Mouse (Mus musculus) activated CD4-positive, CD25-positive, alpha-beta regulatory T cell, adult 4 months (primary cell): Measurements from ENCODE around the gene Ano6. TPM values are rescaled to one million over a fixed set of nuclear protein-coding genes. Genes with fewer than 3 reads are reported as not detected.
"Not testable (repeated sequence)": the region's sequence is repeated elsewhere in the genome, so short reads cannot be mapped to it uniquely, and the experiment has no call there.

Experiments used
- ATAC-seq: one replicate; pipeline ENCODE4 v1.8.0; 2017
- polyA plus RNA-seq, 2 experiments: library from polyadenylated mRNA; unstranded; fragments of 100-300 nt; shearing (Covaris generic); gene quantifications; one replicate each; pipeline ENCODE4 v1.2.1; 2017

The Ano6 gene
- polyA plus RNA-seq, 2 experiments from 2014 or later: 35.4 to 39.4 TPM

DNA sequence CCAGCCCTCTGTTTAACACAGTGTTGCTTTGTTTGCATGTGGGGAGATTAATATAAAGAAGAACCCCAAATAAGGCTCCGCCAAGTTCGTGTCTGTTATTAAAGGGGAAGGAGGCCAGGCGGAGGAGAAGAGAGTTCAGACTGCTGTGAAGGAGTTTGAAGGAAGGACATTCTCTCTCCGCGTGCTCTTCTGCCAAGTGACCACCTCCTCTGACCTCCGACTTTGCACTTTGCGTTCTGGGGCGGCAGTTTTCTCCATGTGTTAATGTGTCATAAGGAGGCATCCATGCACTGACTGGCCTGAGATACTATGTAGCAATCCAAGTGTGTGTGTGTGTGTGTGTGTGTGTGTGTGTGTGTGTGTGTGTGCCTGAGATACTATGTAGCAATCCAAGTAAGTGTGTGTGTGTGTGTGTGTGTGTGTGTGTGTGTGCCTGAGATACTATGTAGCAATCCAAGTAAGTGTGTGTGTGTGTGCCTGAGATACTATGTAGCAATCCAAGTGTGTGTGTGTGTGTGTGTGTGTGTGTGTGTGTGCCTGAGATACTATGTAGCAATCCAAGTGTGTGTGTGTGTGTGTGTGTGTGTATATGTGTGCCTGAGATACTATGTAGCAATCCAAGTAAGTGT is 37.5 kb downstream of the Ano6 start:
- not testable (repeated sequence) for ATAC-seq

DNA sequence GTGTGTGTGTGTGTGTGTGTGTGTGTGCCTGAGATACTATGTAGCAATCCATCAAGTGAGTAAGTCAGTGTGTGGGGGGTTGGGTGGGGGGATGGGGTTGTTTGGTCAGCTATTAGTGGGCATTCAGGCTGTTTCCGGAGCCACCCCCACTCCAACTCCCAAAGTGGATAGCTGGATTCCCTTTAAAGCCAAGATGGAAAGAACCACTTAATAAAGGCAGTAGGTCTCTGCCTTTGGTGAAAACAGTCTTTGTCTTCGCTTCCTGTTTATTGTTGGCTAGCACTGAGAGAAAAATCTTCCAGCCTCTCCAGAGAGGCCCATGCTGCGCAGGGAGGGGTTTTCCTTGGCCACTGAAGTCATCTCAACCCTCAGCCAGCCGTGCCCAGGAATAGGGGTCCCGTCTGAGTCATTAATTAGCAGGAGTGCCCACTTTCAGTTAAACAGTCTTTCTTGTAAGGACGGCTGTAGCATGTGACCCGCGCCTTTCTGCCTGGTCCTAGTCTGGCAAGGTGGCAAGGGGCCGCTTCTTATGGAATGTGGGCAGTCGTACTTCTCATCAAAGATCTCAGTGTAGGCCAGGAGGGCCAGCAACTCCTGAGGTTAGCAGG is 38.1 kb downstream of the Ano6 start:
- no peak for ATAC-seq

DNA sequence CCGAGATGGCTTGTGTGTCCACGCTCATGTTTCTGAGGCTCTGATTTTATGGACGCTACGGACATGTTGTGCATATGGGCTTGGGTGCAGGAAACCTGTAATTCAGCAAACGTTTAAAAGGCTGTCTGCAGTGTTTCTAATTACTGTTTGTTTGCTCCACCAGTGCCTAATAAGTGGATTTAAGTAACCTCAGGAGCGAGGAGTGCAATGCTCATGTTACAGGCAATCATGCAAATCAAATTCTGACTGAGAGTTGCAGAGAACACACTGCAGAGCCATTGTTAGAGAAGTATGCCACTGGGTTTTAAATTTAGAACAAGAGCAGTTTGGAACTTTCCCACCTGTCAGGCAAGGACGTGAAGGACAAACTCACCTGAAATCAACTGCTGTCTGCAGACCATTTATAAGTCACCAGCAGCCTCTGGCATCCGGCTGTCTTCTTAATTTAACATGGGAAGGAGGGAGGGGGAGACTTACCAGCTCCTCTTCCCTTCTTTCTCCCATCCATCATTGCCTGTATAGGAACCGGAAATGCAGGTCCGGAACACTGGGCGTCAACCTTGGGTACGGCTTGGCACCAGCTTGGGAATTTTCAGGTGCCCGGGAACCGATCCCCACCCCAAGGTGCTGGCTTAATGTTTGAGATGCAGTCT is 39.0 kb downstream of the Ano6 start:
- no peak for ATAC-seq

DNA sequence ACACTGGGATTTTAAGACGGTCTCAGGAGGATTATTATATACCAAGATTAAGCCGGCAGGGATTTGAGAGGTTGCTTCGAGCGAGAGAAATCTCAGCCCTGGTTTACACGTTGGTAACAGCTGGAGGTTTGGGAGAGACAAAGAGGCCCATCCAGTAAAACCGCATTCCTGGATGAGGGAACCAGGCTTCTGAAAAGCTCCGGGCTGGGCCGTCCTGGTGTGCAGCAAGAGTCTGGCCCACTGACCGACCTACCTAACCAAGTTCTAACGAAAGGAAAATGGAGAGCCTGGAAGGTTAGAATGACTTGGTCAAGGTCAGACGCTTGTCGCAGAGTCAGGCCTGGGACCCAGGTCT is 39.5 kb downstream of the Ano6 start:
- no peak for ATAC-seq

DNA sequence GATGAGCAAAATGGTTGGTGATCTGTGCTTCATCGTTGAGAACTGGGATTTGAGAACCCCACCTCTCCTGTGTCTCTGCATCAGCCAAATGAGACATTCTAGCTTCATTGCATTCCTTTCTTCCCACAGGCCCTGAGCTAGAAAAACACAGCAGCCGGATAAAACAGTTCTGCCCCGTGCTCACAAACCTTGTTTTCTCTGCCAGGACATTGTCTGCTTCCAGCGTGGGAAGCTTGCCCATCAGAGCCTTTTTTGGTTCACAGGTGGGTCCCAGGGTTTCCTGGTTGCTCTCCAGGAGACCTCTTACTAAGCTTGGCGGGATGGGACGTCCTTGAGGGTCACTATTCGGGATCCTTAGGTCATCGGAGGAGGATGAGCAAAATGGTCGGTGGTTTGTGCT is 42.6 kb downstream of the Ano6 start:
- no peak for ATAC-seq

DNA sequence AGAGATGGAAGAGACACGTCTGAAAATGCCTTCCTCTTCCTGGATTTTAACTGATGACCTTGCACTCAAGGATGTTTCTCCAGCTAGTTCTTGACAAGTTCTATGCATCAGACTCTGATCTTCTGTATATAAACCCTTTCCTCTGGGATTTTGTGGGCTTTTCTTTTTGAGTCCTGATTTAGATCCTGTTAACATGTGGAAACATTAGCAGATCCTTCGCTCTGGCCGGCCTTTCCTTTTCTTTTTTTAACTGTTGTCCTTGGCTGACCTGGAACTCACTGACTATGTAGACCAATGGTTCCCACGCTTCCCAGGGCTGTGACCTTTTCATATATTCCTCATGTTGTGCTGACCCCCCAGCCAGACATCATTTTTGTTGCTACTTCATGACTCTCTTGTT is 45.4 kb downstream of the Ano6 start:
- no peak for ATAC-seq

DNA sequence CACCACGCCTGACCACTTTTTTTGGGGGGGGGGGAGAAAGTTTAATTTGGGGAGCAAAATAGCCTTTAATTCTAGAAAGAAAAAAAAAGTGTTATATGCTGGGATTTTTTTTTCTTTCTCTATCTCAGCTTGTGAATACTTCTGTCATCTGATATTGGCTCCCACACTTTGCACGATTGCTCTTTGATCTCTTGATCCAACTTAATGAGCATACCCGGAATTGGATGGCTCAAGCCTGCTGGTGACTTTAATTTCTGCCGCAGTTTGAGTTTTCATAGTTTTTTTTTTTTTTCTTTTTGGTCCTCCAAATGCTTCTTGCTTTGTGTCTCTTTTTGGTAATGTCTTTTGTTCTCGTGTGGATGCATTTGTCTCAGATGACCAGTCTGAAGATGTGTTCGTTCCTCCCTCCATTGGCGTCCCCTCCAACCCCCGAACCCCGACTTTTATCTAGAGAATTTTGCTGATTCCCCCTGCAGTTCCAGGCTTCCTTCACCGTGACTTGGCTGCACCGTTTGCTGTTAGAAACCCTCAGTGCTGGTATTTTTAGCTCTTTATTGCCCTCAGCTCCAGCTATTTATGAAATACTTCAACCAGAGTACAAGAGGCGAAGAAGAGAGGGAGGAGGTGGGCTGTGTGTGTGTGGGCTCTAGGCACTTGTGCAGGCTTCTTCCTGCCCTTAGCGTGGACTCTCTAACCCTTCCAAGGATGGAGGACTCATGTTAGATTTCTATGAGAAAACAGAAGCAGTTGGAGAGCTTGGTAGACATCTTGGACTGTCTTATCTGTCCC is 46.2 kb downstream of the Ano6 start:
- no peak for ATAC-seq

DNA sequence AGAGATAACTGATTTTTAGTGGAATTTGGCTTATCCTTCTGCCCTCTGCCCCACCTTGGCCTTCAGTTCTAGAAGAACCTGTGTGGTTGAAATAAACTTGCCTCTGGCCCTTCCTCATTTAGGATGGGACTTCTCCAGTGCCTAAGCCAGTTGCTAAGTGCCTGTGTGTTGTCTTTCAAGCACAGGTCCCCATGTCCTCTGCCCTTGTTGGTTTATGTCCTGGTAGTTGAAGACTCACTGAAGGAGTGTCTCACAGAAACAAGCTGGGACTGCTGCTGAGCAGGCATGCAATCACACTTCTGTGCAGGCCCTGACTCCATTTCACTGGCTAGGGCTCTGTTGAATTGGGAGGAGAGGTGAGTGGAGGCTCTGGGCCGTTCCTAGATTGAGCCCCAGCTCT is 46.9 kb downstream of the Ano6 start:
- ATAC-seq: no peak

DNA sequence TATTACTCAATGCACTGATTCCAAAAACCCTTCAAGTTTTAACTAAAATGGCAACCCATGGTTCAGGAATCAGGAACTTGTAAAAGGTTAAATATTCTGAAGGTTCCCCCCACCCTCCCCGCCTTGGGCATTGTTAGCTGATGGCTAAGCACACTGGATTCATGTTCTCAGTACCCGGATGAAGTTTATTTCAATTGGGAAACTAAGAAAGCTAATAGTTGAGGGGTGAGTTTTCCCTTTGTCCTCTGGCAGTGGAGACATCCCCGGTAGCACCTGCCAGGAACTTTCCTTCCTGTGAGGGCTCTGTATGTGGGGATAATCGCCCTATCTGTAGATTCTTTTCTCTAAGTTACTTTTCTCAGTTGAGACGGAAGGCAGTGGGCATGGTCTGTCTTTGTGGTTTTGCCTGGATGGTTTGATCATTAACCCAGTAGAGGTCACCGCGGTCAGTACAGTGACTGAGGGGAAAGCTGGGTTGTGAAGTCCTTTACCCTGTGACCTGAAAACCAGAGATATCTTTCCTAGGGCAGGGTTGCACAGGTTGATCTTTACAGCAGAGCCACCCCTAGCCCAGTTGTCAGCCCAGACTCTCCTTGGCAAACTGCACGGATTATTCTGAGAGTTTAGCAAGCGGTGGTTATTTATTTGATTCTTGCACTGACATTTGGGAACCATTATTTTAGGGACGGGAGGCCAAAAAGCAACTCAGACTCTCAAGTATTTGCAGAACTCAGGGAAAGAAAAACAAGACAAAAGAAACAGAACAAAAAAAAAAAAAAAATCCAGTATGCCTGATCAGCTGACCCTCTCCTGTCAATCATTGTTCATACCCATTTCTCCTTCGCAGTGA is 47.8 kb downstream of the Ano6 start:
- ATAC-seq: no peak

DNA sequence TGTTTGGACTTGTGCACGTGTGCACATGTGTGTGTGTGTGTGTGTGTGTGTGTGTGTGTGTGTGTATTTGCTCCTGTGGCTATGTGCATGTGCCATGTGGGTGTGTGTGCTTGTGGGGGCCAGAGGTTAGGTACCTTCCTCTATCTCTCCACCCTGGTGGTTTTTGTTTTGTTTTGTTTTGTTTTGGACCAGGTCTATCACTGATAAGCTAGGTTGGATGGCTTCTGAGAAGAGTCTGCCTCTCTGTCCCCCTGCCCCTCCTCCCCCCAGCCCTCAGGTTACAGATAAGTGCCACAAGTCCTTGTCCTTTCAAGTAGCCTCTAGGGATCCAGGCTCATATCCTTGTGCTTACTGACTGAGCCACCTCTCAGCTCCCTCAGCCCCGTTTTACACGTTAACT is 49.1 kb downstream of the Ano6 start:
- no peak for ATAC-seq

DNA sequence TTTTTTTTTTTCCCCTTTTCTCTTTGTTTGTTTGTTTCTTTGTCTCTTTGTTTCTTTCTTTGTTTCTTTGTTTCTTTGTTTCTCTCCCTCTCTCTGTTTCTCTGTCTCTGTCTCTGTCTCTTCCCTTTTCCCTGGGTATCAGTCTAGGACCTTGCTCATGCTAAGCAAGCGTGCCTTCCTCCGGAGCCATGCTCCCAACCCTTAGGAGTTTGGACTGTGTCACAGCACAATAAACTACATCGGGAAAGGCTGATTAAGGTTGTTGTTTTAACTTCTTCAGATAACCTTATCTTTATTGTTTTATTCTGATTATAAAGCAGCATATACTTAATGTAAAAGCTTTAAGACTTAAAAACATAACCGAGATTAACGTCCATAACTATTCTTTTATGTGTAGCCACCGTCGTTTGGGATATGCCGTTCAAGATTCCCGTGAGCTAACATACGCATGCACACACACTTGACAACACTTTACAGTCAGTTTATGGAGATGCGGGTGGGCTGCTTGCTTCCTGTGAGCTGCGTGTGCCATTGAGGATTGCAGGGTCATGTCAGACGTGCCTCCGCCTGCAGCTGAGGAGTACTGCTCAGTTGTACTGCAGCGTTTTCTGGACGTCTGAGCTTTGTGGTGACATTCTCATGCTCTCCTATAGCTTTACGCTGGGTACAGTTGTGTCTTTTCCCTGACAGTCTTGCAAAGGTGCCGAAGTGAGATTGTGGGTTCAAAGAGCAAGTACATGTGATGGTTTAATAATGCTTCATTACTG is 52.7 kb downstream of the Ano6 start:
- no peak for ATAC-seq

DNA sequence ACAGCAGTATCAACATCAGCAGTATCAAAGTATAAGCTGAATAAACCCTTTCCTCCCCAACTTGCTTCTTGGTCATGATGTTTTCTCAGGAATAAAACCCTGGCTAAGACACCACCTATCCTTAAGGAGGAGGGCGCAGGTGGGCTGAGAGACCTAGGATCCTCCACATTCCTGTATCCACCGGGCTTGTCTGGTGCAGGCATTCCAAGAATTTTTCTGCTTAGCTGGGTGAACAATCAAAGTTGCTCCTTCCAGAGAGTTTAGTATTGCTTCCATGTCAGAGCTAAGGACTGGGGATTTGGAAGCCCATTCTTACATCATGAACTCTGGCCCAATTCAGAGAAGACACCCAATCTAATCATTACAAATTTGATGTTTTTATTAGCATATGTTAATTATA is 53.8 kb downstream of the Ano6 start:
- no peak for ATAC-seq

DNA sequence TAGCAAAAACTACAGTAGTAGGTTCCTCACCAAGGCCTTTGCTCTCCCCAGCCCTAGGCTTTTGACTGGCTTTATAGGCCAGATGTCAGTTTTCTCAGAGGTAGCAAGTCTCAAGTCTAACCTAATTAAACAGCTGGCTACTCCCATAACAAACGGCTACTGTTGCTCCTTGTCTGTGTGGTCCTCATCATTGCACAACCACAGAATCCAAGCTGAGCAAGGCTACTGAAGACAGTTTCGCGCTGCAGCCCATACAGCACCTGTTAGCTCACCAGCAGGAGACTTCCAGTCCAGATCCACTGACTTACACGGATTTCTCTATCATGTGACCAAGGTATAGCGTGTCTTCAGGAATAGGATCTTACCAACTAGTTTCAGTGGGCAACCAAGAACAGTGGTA is 55.5 kb downstream of the Ano6 start:
- no peak for ATAC-seq

DNA sequence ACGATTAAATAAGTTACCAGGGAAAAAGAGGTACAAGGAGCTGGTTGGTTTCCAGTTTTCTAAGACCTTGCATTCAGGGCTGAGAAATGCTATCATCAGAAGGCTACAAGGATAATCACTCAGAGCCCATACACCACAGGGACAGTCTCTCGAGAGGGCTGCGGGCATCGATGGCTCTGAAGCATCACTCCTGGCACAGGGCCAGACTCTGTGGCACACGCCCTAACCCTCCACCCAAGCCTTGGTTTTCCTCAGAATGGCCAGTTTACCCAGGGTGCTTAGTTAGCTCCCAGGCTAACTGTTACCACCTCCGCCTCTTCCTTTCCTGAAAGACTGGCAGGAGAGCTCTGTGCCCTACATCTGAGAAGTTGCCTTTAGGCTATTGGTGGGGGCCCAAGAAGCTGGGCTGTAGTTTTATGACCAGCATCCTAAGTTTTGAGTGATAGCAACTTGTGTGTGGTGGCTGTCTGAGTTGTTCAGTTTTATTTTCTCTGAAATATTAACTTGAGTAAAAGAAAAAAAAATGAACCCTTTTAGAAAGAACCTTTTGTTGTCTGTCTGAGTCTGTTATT is 57.9 kb downstream of the Ano6 start:
- no peak for ATAC-seq

DNA sequence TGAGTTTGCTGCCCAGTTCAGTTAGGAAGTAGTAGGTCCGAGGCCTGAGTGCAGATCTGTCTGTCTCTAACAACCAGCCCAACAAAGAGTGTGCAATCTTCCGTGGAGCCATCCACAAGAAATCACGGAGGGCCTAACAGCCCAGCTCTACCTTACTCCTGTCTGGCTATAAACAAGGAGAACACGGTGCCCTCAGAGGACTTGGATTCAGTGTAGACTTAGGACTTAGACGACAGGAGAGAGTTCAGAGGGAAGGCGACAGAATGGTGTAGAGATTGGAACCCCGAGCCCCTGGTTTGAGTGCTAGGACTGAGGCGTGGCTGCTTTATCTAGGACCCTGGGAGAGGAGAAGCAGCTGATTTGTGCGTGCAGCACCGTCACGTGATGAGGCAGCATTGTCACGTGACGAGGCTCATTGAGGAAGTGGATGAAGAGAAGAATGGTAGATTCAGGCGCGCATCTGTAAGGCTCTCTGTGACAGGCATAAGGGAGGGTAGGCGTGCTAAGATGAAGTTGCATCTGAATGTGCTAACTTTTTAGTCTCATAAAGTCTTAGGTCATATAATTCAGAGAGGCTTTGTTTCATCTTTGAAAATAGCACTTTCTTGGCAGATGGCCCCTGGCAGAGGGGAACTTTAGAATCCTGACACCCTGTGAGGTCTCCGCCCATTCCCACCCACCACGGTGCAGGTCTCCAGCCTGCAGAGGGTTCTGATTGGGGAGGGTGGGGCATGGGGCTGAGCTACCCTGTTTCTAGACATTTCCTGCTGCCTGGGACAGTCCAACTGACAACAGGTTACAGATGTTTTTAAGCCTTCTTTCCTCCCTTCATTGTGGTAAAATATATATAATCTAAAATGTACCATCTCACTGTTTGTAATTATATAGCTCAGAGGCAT is 59.1 kb downstream of the Ano6 start:
- ATAC-seq: peak; percentile 74

DNA sequence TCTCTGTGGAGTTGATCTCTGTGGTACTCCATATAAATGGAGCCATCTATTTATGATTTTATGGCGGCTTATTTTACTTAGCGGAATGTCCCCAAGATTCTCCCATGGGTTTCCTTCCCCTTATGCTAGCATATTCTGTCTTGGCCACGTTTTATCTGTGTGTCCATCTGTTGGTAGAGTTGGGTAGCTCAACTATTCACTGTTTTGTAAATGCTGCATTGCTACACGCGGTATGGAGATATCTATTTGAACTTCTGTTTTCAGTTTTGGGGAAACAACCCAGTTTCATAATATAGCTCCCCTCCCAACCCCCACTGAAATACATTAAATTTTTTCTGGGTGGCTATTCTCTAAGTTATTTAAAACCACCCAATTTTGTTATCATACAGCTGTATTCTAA is 59.9 kb downstream of the Ano6 start:
- ATAC-seq: no peak

DNA sequence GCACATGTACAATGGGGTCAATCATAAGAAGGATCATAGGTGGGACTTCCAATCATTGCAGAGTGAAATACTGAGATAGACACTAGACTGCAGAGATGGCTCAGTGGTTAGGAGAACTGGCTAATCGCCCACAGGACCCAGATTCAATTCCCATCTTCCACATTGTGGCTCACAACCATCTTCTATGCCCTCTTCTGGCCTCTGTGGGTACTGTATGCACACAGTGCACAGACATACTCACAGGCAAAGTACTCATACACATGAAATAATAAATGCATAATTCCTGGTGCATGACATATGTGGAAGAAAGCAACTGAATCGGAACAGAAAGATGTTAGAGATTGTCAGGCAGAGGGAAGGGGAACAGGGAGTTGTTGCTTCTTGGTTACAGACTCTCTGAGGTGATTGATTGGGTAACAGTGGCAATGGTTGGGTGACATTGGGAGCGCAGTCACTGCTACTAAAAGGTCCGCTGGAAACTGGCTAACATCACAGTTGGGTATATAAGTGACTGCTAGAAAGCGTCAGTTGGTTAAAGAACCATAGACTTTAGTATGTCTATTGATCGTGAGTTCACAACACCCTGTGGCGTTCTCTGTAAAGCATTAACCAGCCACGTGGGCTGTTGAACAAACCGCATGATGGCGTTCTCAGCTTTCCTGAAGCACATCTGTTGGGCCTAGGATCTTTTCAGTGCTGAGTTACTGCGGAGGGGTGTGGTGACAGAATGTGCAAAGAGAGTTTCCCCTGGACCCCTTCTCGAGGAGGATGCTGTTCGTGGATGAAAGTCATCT is 64.6 kb downstream of the Ano6 start:
- no peak for ATAC-seq

DNA sequence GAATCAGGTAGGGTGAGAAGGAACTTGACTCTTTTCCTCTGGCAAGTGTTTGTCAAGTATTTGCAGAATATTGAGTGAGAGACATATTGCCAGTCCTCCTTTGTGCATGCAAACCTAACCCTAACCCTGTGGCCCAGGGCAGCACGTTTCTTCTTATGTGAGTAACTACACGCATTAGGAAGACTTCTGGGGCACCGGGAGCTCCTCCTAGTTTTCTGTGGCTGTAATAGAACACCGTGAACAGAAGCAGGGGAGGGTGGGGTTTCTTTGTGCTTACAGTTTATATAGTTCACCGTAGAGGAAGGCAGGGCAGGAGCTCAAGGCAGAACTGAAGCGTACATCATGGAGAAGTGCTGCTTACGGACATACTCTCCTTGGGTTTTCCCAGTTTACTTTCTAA is 65.3 kb downstream of the Ano6 start:
- ATAC-seq: no peak
